8 mouse cellular contexts compared by ENCODE assay signal in genomic region chr1:171361106-171362103, GRCm38 (mm10). TPM values are rescaled to one million over a fixed set of nuclear protein-coding genes. Genes with fewer than 3 reads are reported as not detected.
DNase-seq lines count a peak whose midpoint lies in the region; ATAC-seq and TF ChIP-seq lines count a peak whose summit lies in the region.

No protein-coding gene starts in this region.

- peak; percentile 75 for DNase-seq in CH12.LX (ENCODE audit: extremely low read depth)
- peak; percentile 86 for DNase-seq in embryonic facial prominence, embryonic 14.5 days (ENCODE audit: low spot score)
- DNase-seq in kidney, postnatal 14 days = peak; percentile 74
- DNase-seq in liver, embryonic 14.5 days (ENCODE audit: low read depth in 3 of 3, low spot score in 3 of 3) = peak; percentile 70 to 85 (median 74)
- DNase-seq in neural tube, embryonic 11.5 days (ENCODE audit: low spot score) = peak; percentile 73
- DNase-seq in telencephalon, adult 2 months (ENCODE audit: low read depth, low spot score) = peak; percentile 88

- TF ChIP-seq CTCF in CH12.LX (conservative IDR thresholded peaks at IDR 0.05 in 1 of 2, IDR thresholded peaks at IDR 0.05 in 1 of 2; ENCODE audit: low read depth in 2 of 2, low read length in 2 of 2) = peak; percentile 77 to 95
- TF ChIP-seq CTCF in bone marrow macrophage, adult 2 months (IDR thresholded peaks at IDR 0.05; ENCODE audit: low read depth, low read length) = no peak
- TF ChIP-seq CTCF in liver, embryonic 14.5 days (IDR thresholded peaks at IDR 0.05; ENCODE audit: low read depth) = peak; percentile 88

- WGBS in embryonic facial prominence, embryonic 14.5 days = 22% methylated on average over 16 of the region's 16 CpGs
- 34% methylated on average over 16 of the region's 16 CpGs for WGBS in heart, embryonic 16.5 days
- 40% methylated on average over 16 of the region's 16 CpGs for WGBS in liver, embryonic 14.5 days (ENCODE audit: insufficient replicate concordance)
- WGBS in neural tube, embryonic 11.5 days = 31% methylated on average over 16 of the region's 16 CpGs

- no peak overlapping the region for H3K27ac ChIP-seq in CH12.LX (ENCODE audit: insufficient read depth, low read depth)
- H3K27ac ChIP-seq in bone marrow macrophage, adult 2 months (ENCODE audit: insufficient read depth, low read depth, low read length) = no peak overlapping the region
- H3K27ac ChIP-seq in embryonic facial prominence, embryonic 14.5 days (replicated peaks; ENCODE audit: low read depth, low read length) = no peak overlapping the region; the same call in 1 of the 2 replicates
- no peak overlapping the region for H3K27ac ChIP-seq in heart, embryonic 16.5 days (ENCODE audit: low read length)
- H3K27ac ChIP-seq in liver, embryonic 14.5 days = peak overlapping the region; percentile 3; the same call in 1 of the 2 replicates
- no peak overlapping the region for H3K27ac ChIP-seq in neural tube, embryonic 11.5 days (ENCODE audit: low read depth, low read length)

- in situ Hi-C loops in CH12.LX (cut with MboI; ENCODE audit: low pct_ligation_motif_present, low pct_unique_long_range_greater_than_20kb, low sequenced_read_pairs) = loop anchor here (5.0 kb wide), 1 partner anchor 116 kb away; no protein-coding TSS in a partner anchor

- H3K36me3 ChIP-seq in CH12.LX (replicated peaks in 1 of 2; ENCODE audit: control insufficient read depth in 1 of 2, insufficient read depth in 1 of 2, low read length in 1 of 2) = peaks cover 30 to 50% of the 10 kb centered on the region in 2 experiments
- peaks cover 11% of the 10 kb centered on the region for H3K36me3 ChIP-seq in embryonic facial prominence, embryonic 14.5 days (ENCODE audit: control insufficient read depth, insufficient read depth, low read length)
- H3K36me3 ChIP-seq in heart, embryonic 16.5 days (ENCODE audit: control insufficient read depth, insufficient read depth) = peaks cover 15% of the 10 kb centered on the region
- peaks cover 4% of the 10 kb centered on the region; the same call in 1 of the 2 replicates for H3K36me3 ChIP-seq in liver, embryonic 14.5 days (replicated peaks; ENCODE audit: control insufficient read depth, insufficient read depth, low read depth)
- 0 out of 2 replicates have a peak, but pooled peaks cover 2% of the 10 kb centered on the region for H3K36me3 ChIP-seq in neural tube, embryonic 11.5 days (ENCODE audit: control insufficient read depth, insufficient read depth, low read length)

- TF ChIP-seq EP300 in CH12.LX (IDR thresholded peaks at IDR 0.05; ENCODE audit: low read length) = no peak
- TF ChIP-seq EP300 in liver, embryonic 14.5 days (IDR thresholded peaks at IDR 0.05; ENCODE audit: low read depth) = no peak

- no peak overlapping the region for H3K4me2 ChIP-seq in CH12.LX (ENCODE audit: insufficient read depth, low read depth, poor library complexity, severe bottlenecking)
- H3K4me2 ChIP-seq in embryonic facial prominence, embryonic 14.5 days (ENCODE audit: low read depth, low read length) = peak overlapping the region; percentile 64
- H3K4me2 ChIP-seq in heart, embryonic 16.5 days (ENCODE audit: low read depth, low read length) = peak overlapping the region; percentile 68
- peak overlapping the region; percentile 75 for H3K4me2 ChIP-seq in liver, embryonic 14.5 days (ENCODE audit: low read depth)
- H3K4me2 ChIP-seq in neural tube, embryonic 11.5 days (ENCODE audit: low read depth) = peak overlapping the region; percentile 80

- H3K27me3 ChIP-seq in CH12.LX (replicated peaks) = no peaks in the 10 kb centered on the region
- H3K27me3 ChIP-seq in embryonic facial prominence, embryonic 14.5 days (replicated peaks; ENCODE audit: control insufficient read depth, insufficient read depth, low read length) = no peaks in the 10 kb centered on the region
- no peaks in the 10 kb centered on the region for H3K27me3 ChIP-seq in heart, embryonic 16.5 days (ENCODE audit: control insufficient read depth, insufficient read depth, low read length)
- H3K27me3 ChIP-seq in liver, embryonic 14.5 days (ENCODE audit: control insufficient read depth, insufficient read depth, low read length) = no peaks in the 10 kb centered on the region
- no peaks in the 10 kb centered on the region for H3K27me3 ChIP-seq in neural tube, embryonic 11.5 days (ENCODE audit: control insufficient read depth, insufficient read depth, low read length)

- TF ChIP-seq RAD21 in CH12.LX (IDR thresholded peaks at IDR 0.05; ENCODE audit: low read depth, low read length) = peak; percentile 94

- H3K9ac ChIP-seq in CH12.LX (ENCODE audit: insufficient read depth, low read depth) = no peak overlapping the region
- peak overlapping the region; percentile 61 for H3K9ac ChIP-seq in embryonic facial prominence, embryonic 14.5 days (ENCODE audit: low read depth, low read length)
- H3K9ac ChIP-seq in heart, embryonic 16.5 days (ENCODE audit: low read length) = peak overlapping the region; percentile 61
- H3K9ac ChIP-seq in liver, embryonic 14.5 days (replicated peaks) = peak overlapping the region; percentile 65
- H3K9ac ChIP-seq in neural tube, embryonic 11.5 days (ENCODE audit: low read length) = peak overlapping the region; percentile 47

- 0 out of 2 replicates have a peak, but pooled peaks have one; percentile 24 for TF ChIP-seq POLR2A in CH12.LX (IDR thresholded peaks at IDR 0.05; ENCODE audit: low read depth, low read length)
- no peak for TF ChIP-seq POLR2A in bone marrow macrophage, adult 2 months (IDR thresholded peaks at IDR 0.05; ENCODE audit: borderline replicate concordance, low read depth, low read length)

- no peaks in the 10 kb centered on the region for H3K79me2 ChIP-seq in CH12.LX (replicated peaks; ENCODE audit: control insufficient read depth, extremely low read depth, insufficient read depth, poor library complexity, severe bottlenecking)

- peaks cover 5% of the 10 kb centered on the region for H3K9me3 ChIP-seq in CH12.LX (replicated peaks; ENCODE audit: low read length)
- 0 out of 2 replicates have a peak, but pooled peaks cover 3% of the 10 kb centered on the region for H3K9me3 ChIP-seq in embryonic facial prominence, embryonic 14.5 days (ENCODE audit: control insufficient read depth, low read length)
- H3K9me3 ChIP-seq in heart, embryonic 16.5 days (replicated peaks; ENCODE audit: control insufficient read depth, low read length) = no peaks in the 10 kb centered on the region
- H3K9me3 ChIP-seq in liver, embryonic 14.5 days (ENCODE audit: control insufficient read depth, low read length) = no peaks in the 10 kb centered on the region
- H3K9me3 ChIP-seq in neural tube, embryonic 11.5 days (ENCODE audit: control insufficient read depth, low read length) = peaks cover 3% of the 10 kb centered on the region; the same call in 1 of the 2 replicates

- H3K4me3 ChIP-seq in CH12.LX (replicated peaks in 1 of 3; ENCODE audit: low read depth in 2 of 3, low read length in 2 of 3, poor library complexity in 1 of 3) = no peak overlapping the region
- H3K4me3 ChIP-seq in bone marrow macrophage, adult 2 months (ENCODE audit: insufficient read depth, low read length) = peak overlapping the region; percentile 49
- H3K4me3 ChIP-seq in embryonic facial prominence, embryonic 14.5 days (ENCODE audit: low read depth, low read length) = peak overlapping the region; percentile 46
- H3K4me3 ChIP-seq in heart, embryonic 16.5 days (ENCODE audit: low read length) = peak overlapping the region; percentile 58
- H3K4me3 ChIP-seq in liver, embryonic 14.5 days (ENCODE audit: insufficient read depth in 1 of 2, low read depth in 2 of 2, low read length in 2 of 2) = peak overlapping the region; percentile 59 to 84
- peak overlapping the region; percentile 32 for H3K4me3 ChIP-seq in neural tube, embryonic 11.5 days (ENCODE audit: low read depth, low read length)

- ATAC-seq in embryonic facial prominence, embryonic 14.5 days (ENCODE audit: low read depth) = peak; percentile 73
- peak; percentile 67 for ATAC-seq in heart, embryonic 16.5 days (replicated peaks; ENCODE audit: extremely low read depth, insufficient read depth, low FRiP score)
- ATAC-seq in liver, embryonic 14.5 days (ENCODE audit: insufficient read depth) = peak; percentile 77
- peak; percentile 68 for ATAC-seq in neural tube, embryonic 11.5 days (ENCODE audit: insufficient read depth, low FRiP score, low TSS enrichment)

- H3K4me1 ChIP-seq in CH12.LX (ENCODE audit: control insufficient read depth in 1 of 2, insufficient read depth in 2 of 2) = peaks cover 0 to 5% of the 10 kb centered on the region in 2 experiments; a peak in 1 of 4 replicates
- H3K4me1 ChIP-seq in bone marrow macrophage, adult 2 months (ENCODE audit: control insufficient read depth, insufficient read depth, low read length) = peaks cover 9% of the 10 kb centered on the region
- 0 out of 2 replicates have a peak, but pooled peaks cover 3% of the 10 kb centered on the region for H3K4me1 ChIP-seq in embryonic facial prominence, embryonic 14.5 days (ENCODE audit: control insufficient read depth, insufficient read depth, low read length)
- H3K4me1 ChIP-seq in heart, embryonic 16.5 days (ENCODE audit: control insufficient read depth, insufficient read depth, low read length) = peaks cover 2% of the 10 kb centered on the region; the same call in 1 of the 2 replicates
- peaks cover 6 to 11% of the 10 kb centered on the region in 2 experiments for H3K4me1 ChIP-seq in liver, embryonic 14.5 days (replicated peaks; ENCODE audit: control insufficient read depth in 2 of 2, insufficient read depth in 2 of 2, low read length in 1 of 2)
- H3K4me1 ChIP-seq in neural tube, embryonic 11.5 days (ENCODE audit: control insufficient read depth, insufficient read depth, low read length) = peaks cover 5% of the 10 kb centered on the region

- dilution Hi-C loops in CH12.LX (cut with MboI; ENCODE audit: extremely low pct_ligation_motif_present, extremely low pct_unique_long_range_greater_than_20kb, low sequenced_read_pairs) = no loop called here

RNA-seq across cellular contexts. Expression of gene Klhdc9, which starts 0.8 kb away (rescaled TPM):
- total RNA-seq in CH12.LX (2012; rRNA removed) (0.08 and 0.13 TPM in 2 replicates), CH12.LX (2014; rRNA removed) (not detected in 2 replicates)
- polyA plus RNA-seq in CH12.LX (2012; ENCODE audit: insufficient read length, low read depth) = not detected in 2 replicates
- polyA plus RNA-seq in bone marrow macrophage, adult 2 months (2012; ENCODE audit: insufficient read depth, insufficient read length, missing spikeins) = not detected in 2 replicates
- polyA plus RNA-seq in embryonic facial prominence, embryonic 14.5 days (2014; fragmentation: Nextera tagmentation; extraction: Ambion mirVana) = 2.2 and 3.0 TPM in 2 replicates
- polyA plus RNA-seq in heart, embryonic 16.5 days (2015; fragmentation: Nextera tagmentation; extraction: Ambion mirVana) = 0.71 and 1.0 TPM in 2 replicates
- 0.27 and 0.39 TPM in 2 replicates for polyA plus RNA-seq in liver, embryonic 14.5 days (2012; rRNA removed)
- polyA plus RNA-seq in liver, embryonic 14.5 days (2014; fragmentation: Nextera tagmentation; extraction: Ambion mirVana) = 0.49 and 0.70 TPM in 2 replicates
- 2.1 and 2.2 TPM in 2 replicates for polyA plus RNA-seq in neural tube, embryonic 11.5 days (2014; fragmentation: Nextera tagmentation; extraction: Ambion mirVana)

RNA-seq across cellular contexts. Expression of gene Nectin4, which starts 8.5 kb away (rescaled TPM):
- 2.1 and 2.7 TPM in 2 replicates for total RNA-seq in CH12.LX (2012; rRNA removed)
- total RNA-seq in CH12.LX (2014; rRNA removed) = 0.22 and 0.30 TPM in 2 replicates
- polyA plus RNA-seq in CH12.LX (2012; ENCODE audit: insufficient read length, low read depth) = 0.49 and 0.52 TPM in 2 replicates
- 9.7 and 11.5 TPM in 2 replicates for polyA plus RNA-seq in bone marrow macrophage, adult 2 months (2012; ENCODE audit: insufficient read depth, insufficient read length, missing spikeins)
- 7.7 and 10.7 TPM in 2 replicates for polyA plus RNA-seq in embryonic facial prominence, embryonic 14.5 days (2014; fragmentation: Nextera tagmentation; extraction: Ambion mirVana)
- polyA plus RNA-seq in heart, embryonic 16.5 days (2015; fragmentation: Nextera tagmentation; extraction: Ambion mirVana) = 0.39 and 0.81 TPM in 2 replicates
- polyA plus RNA-seq in liver, embryonic 14.5 days (2012; rRNA removed) = 0.09 and 0.12 TPM in 2 replicates
- polyA plus RNA-seq in liver, embryonic 14.5 days (2014; fragmentation: Nextera tagmentation; extraction: Ambion mirVana) = 0.04 and 0.06 TPM in 2 replicates
- polyA plus RNA-seq in neural tube, embryonic 11.5 days (2014; fragmentation: Nextera tagmentation; extraction: Ambion mirVana) = 1.1 and 1.7 TPM in 2 replicates

RNA-seq across cellular contexts. Expression of gene Pfdn2, which starts 15.9 kb away (rescaled TPM):
- total RNA-seq in CH12.LX (2012; rRNA removed) (25.2 and 28.2 TPM in 2 replicates), CH12.LX (2014; rRNA removed) (32.3 and 33.0 TPM in 2 replicates)
- 292 and 408 TPM in 2 replicates for polyA plus RNA-seq in CH12.LX (2012; ENCODE audit: insufficient read length, low read depth)
- 64.4 and 74.8 TPM in 2 replicates for polyA plus RNA-seq in bone marrow macrophage, adult 2 months (2012; ENCODE audit: insufficient read depth, insufficient read length, missing spikeins)
- polyA plus RNA-seq in embryonic facial prominence, embryonic 14.5 days (2014; fragmentation: Nextera tagmentation; extraction: Ambion mirVana) = 49.1 and 49.5 TPM in 2 replicates
- 76.4 and 84.5 TPM in 2 replicates for polyA plus RNA-seq in heart, embryonic 16.5 days (2015; fragmentation: Nextera tagmentation; extraction: Ambion mirVana)
- polyA plus RNA-seq in liver, embryonic 14.5 days (2012; rRNA removed) = 7.9 and 36.2 TPM in 2 replicates
- 19.9 and 20.7 TPM in 2 replicates for polyA plus RNA-seq in liver, embryonic 14.5 days (2014; fragmentation: Nextera tagmentation; extraction: Ambion mirVana)
- 61.2 and 68.0 TPM in 2 replicates for polyA plus RNA-seq in neural tube, embryonic 11.5 days (2014; fragmentation: Nextera tagmentation; extraction: Ambion mirVana)

RNA-seq across cellular contexts. Expression of gene Nit1, which starts 16.0 kb away (rescaled TPM):
- total RNA-seq in CH12.LX (2012; rRNA removed) (40.8 and 41.0 TPM in 2 replicates), CH12.LX (2014; rRNA removed) (48.6 and 51.4 TPM in 2 replicates)
- polyA plus RNA-seq in CH12.LX (2012; ENCODE audit: insufficient read length, low read depth) = 39.5 and 42.4 TPM in 2 replicates
- 31.9 and 34.7 TPM in 2 replicates for polyA plus RNA-seq in bone marrow macrophage, adult 2 months (2012; ENCODE audit: insufficient read depth, insufficient read length, missing spikeins)
- 28.8 and 29.7 TPM in 2 replicates for polyA plus RNA-seq in embryonic facial prominence, embryonic 14.5 days (2014; fragmentation: Nextera tagmentation; extraction: Ambion mirVana)
- polyA plus RNA-seq in heart, embryonic 16.5 days (2015; fragmentation: Nextera tagmentation; extraction: Ambion mirVana) = 34.4 and 38.5 TPM in 2 replicates
- 23.4 and 24.0 TPM in 2 replicates for polyA plus RNA-seq in liver, embryonic 14.5 days (2012; rRNA removed)
- polyA plus RNA-seq in liver, embryonic 14.5 days (2014; fragmentation: Nextera tagmentation; extraction: Ambion mirVana) = 22.1 and 23.3 TPM in 2 replicates
- 30.7 and 34.0 TPM in 2 replicates for polyA plus RNA-seq in neural tube, embryonic 11.5 days (2014; fragmentation: Nextera tagmentation; extraction: Ambion mirVana)

RNA-seq across cellular contexts. Expression of gene Arhgap30, which starts 27.3 kb away (rescaled TPM):
- total RNA-seq in CH12.LX (2012; rRNA removed) (70.8 and 81.4 TPM in 2 replicates), CH12.LX (2014; rRNA removed) (52.0 and 55.9 TPM in 2 replicates)
- 78.5 and 85.0 TPM in 2 replicates for polyA plus RNA-seq in CH12.LX (2012; ENCODE audit: insufficient read length, low read depth)
- polyA plus RNA-seq in bone marrow macrophage, adult 2 months (2012; ENCODE audit: insufficient read depth, insufficient read length, missing spikeins) = 178 and 182 TPM in 2 replicates
- 1.9 and 2.0 TPM in 2 replicates for polyA plus RNA-seq in embryonic facial prominence, embryonic 14.5 days (2014; fragmentation: Nextera tagmentation; extraction: Ambion mirVana)
- 3.5 and 7.5 TPM in 2 replicates for polyA plus RNA-seq in heart, embryonic 16.5 days (2015; fragmentation: Nextera tagmentation; extraction: Ambion mirVana)
- 2.2 and 3.0 TPM in 2 replicates for polyA plus RNA-seq in liver, embryonic 14.5 days (2012; rRNA removed)
- 1.8 and 1.9 TPM in 2 replicates for polyA plus RNA-seq in liver, embryonic 14.5 days (2014; fragmentation: Nextera tagmentation; extraction: Ambion mirVana)
- polyA plus RNA-seq in neural tube, embryonic 11.5 days (2014; fragmentation: Nextera tagmentation; extraction: Ambion mirVana) = 0.41 and 0.78 TPM in 2 replicates

Comparison
In these comparisons a context has a peak if more than half of its experiments do, and no peak if none do; other contexts are left out.
1. H3K4me3 ChIP-seq: peak in bone marrow macrophage, adult 2 months (single experiment), embryonic facial prominence, embryonic 14.5 days (single experiment), heart, embryonic 16.5 days (single experiment), liver, embryonic 14.5 days (2 of 2) and neural tube, embryonic 11.5 days (single experiment); none in CH12.LX (0 of 3).
2. Peak in every context shown above with its lines, with median percentiles within 50 percentile points of each other: DNase-seq and ATAC-seq.